Comparison of ENCODE assay signal across 9 mouse cellular contexts in genomic region chr11:89000527-89000819, GRCm38 (mm10). TPM values are rescaled to one million over a fixed set of nuclear protein-coding genes. Genes with fewer than 3 reads are reported as not detected.
DNase-seq lines count a peak whose midpoint lies in the region; ATAC-seq and TF ChIP-seq lines count a peak whose summit lies in the region.
"Had no signal": no experiment of that assay in that cellular context is flagged by ENCODE, and none has a peak within 500 bp of the region (broad histone marks: within the 10 kb centered on the region; RNA-seq: fewer than 3 reads in every experiment).

No protein-coding gene starts in this region.

- no peak for TF ChIP-seq CTCF in lung, embryonic 14.5 days (IDR thresholded peaks at IDR 0.05; ENCODE audit: low read depth)

- H3K9ac ChIP-seq in forebrain, embryonic 16.5 days (replicated peaks; ENCODE audit: low read depth, low read length): no peak overlapping the region
- H3K9ac ChIP-seq in lung, embryonic 14.5 days: peak overlapping the region; percentile 70; the same call in 1 of the 2 replicates

- H3K9me3 ChIP-seq in forebrain, embryonic 10.5 days: no peaks in the 10 kb centered on the region
- no peaks in the 10 kb centered on the region for H3K9me3 ChIP-seq in forebrain, embryonic 16.5 days (ENCODE audit: control insufficient read depth, low read length)
- no peaks in the 10 kb centered on the region for H3K9me3 ChIP-seq in lung, embryonic 14.5 days (ENCODE audit: low read depth, low read length)

- H3K79me2 ChIP-seq in myocyte (ENCODE audit: control insufficient read depth, insufficient read depth): peaks cover 5% of the 10 kb centered on the region

- no peak overlapping the region for H3K27ac ChIP-seq in forebrain, embryonic 10.5 days
- no peak overlapping the region for H3K27ac ChIP-seq in forebrain, embryonic 16.5 days (ENCODE audit: low read length)
- 0 out of 2 replicates have a peak overlapping the region, but pooled peaks have one; percentile 24 for H3K27ac ChIP-seq in lung, embryonic 14.5 days (ENCODE audit: low read depth)

- peak overlapping the region; percentile 51; the same call in 1 of the 2 replicates for H3K4me3 ChIP-seq in forebrain, embryonic 10.5 days
- H3K4me3 ChIP-seq in forebrain, embryonic 16.5 days (replicated peaks; ENCODE audit: low read length): no peak overlapping the region
- H3K4me3 ChIP-seq in lung, embryonic 14.5 days (ENCODE audit: low read depth, low read length): peak overlapping the region; percentile 65
- peak overlapping the region; percentile 40 for H3K4me3 ChIP-seq in myocyte

- H3ac ChIP-seq in myocyte (ENCODE audit: control insufficient read depth, insufficient read length): no peak overlapping the region

- DNase-seq in forebrain, embryonic 10.5 days (ENCODE audit: extremely low spot score, low spot score): no peak
- DNase-seq in lung, embryonic 14.5 days: peak; percentile 22
- DNase-seq in lung, postnatal 10 days: no peak
- DNase-seq in testis, postnatal 10 days (ENCODE audit: low spot score): no peak
- DNase-seq in right cerebral cortex, postnatal 36 days (ENCODE audit: low spot score in 2 of 2): no peak

- peaks cover 40% of the 10 kb centered on the region for H3K27me3 ChIP-seq in forebrain, embryonic 10.5 days (ENCODE audit: poor library complexity, severe bottlenecking)
- peaks cover 18% of the 10 kb centered on the region for H3K27me3 ChIP-seq in forebrain, embryonic 16.5 days (replicated peaks; ENCODE audit: control insufficient read depth, insufficient read depth, low read length)
- no peaks in the 10 kb centered on the region for H3K27me3 ChIP-seq in lung, embryonic 14.5 days (ENCODE audit: insufficient read depth, low read length)
- H3K27me3 ChIP-seq in myocyte (ENCODE audit: control insufficient read depth, insufficient read depth, insufficient read length): no peaks in the 10 kb centered on the region

- H3K4me1 ChIP-seq in forebrain, embryonic 10.5 days: peaks cover 25% of the 10 kb centered on the region
- H3K4me1 ChIP-seq in forebrain, embryonic 16.5 days (replicated peaks; ENCODE audit: control insufficient read depth, insufficient read depth, low read length): 0 out of 2 replicates have a peak, but pooled peaks cover 8% of the 10 kb centered on the region
- H3K4me1 ChIP-seq in lung, embryonic 14.5 days (ENCODE audit: insufficient read depth): peaks cover 9% of the 10 kb centered on the region; the same call in 1 of the 2 replicates

- H3K4me2 ChIP-seq in forebrain, embryonic 16.5 days (ENCODE audit: low read length): no peak overlapping the region
- H3K4me2 ChIP-seq in lung, embryonic 14.5 days: peak overlapping the region; percentile 80
- H3K4me2 ChIP-seq in myocyte (ENCODE audit: low read depth): peak overlapping the region; percentile 58

- no peak for TF ChIP-seq POLR2A in myocyte (IDR thresholded peaks at IDR 0.05; ENCODE audit: insufficient read length, low read depth)

- ATAC-seq in forebrain, embryonic 16.5 days: no peak
- no peak for ATAC-seq in lung, embryonic 14.5 days (ENCODE audit: insufficient read depth)
- ATAC-seq in granulocyte monocyte progenitor cell, adult 5-6 weeks (replicated peaks; ENCODE audit: poor library complexity, severe bottlenecking): peak; percentile 13; the same call in 1 of the 2 replicates

- no peaks in the 10 kb centered on the region for H3K36me3 ChIP-seq in forebrain, embryonic 10.5 days (replicated peaks)
- H3K36me3 ChIP-seq in forebrain, embryonic 16.5 days (ENCODE audit: control insufficient read depth, insufficient read depth): no peaks in the 10 kb centered on the region
- H3K36me3 ChIP-seq in lung, embryonic 14.5 days (ENCODE audit: insufficient read depth): no peaks in the 10 kb centered on the region
- H3K36me3 ChIP-seq in myocyte (ENCODE audit: control insufficient read depth, insufficient read depth): no peaks in the 10 kb centered on the region

TF ChIP-seq in myocyte, 11 proteins besides CTCF, POLR2A, EP300 and RAD21:
- TF ChIP-seq MAX (IDR thresholded peaks at IDR 0.05; ENCODE audit: low read depth) (no peak), USF1 (IDR thresholded peaks at IDR 0.05; ENCODE audit: low read depth) (no peak), MYOG (IDR thresholded peaks at IDR 0.05; ENCODE audit: control insufficient read depth in 1 of 3, insufficient read depth in 1 of 3, insufficient read length in 2 of 3, low read depth in 2 of 3) (no peak), TCF3 (IDR thresholded peaks at IDR 0.05; ENCODE audit: insufficient read length, low read depth) (no peak), E2F4 (IDR thresholded peaks at IDR 0.05; ENCODE audit: insufficient read depth) (no peak), CEBPB (IDR thresholded peaks at IDR 0.05; ENCODE audit: insufficient read depth, poor library complexity, severe bottlenecking) (no peak), POLR2AphosphoS2 (IDR thresholded peaks at IDR 0.05; ENCODE audit: insufficient read length, low read depth) (no peak), TCF12 (IDR thresholded peaks at IDR 0.05; ENCODE audit: insufficient read depth, poor library complexity, severe bottlenecking) (no peak), REST (IDR thresholded peaks at IDR 0.05; ENCODE audit: insufficient read depth, insufficient read length) (no peak), MYOD1 (IDR thresholded peaks at IDR 0.05; ENCODE audit: control insufficient read depth in 1 of 3, insufficient read length in 2 of 3, low read depth in 2 of 3) (no peak), SRF (IDR thresholded peaks at IDR 0.05; ENCODE audit: control insufficient read depth, insufficient read length, low read depth) (no peak)
TF ChIP-seq in myocyte: peak in this region for 0.

RNA-seq across cellular contexts. Expression of gene Trim25, which starts 1.3 kb away (rescaled TPM):
- polyA plus RNA-seq in forebrain, embryonic 10.5 days (2016; fragmentation: Nextera tagmentation; extraction: Ambion mirVana): 2.1 and 2.5 TPM in 2 replicates
- polyA plus RNA-seq in forebrain, embryonic 16.5 days (2015; fragmentation: Nextera tagmentation; extraction: Ambion mirVana): 3.7 and 3.8 TPM in 2 replicates
- 13.4 and 13.8 TPM in 2 replicates for polyA plus RNA-seq in lung, embryonic 14.5 days (2014; fragmentation: Nextera tagmentation; extraction: Ambion mirVana)
- 26.9 and 32.2 TPM in 2 replicates for total RNA-seq in granulocyte monocyte progenitor cell, adult 5-6 weeks (2014; fragmentation: Nextera tagmentation)
- total RNA-seq in granulocyte monocyte progenitor cell, adult 5-6 weeks (2017): 14.0 and 18.4 TPM in 2 replicates
- 6.5 TPM for polyA plus RNA-seq in myocyte (2012; fragmentation: generic; extraction: Trizol)

RNA-seq across cellular contexts. Expression of gene Coil, which starts 30.4 kb away (rescaled TPM):
- 29.4 TPM in 2 replicates for polyA plus RNA-seq in forebrain, embryonic 10.5 days (2016; fragmentation: Nextera tagmentation; extraction: Ambion mirVana)
- 27.1 and 28.1 TPM in 2 replicates for polyA plus RNA-seq in forebrain, embryonic 16.5 days (2015; fragmentation: Nextera tagmentation; extraction: Ambion mirVana)
- 10.8 and 12.2 TPM in 2 replicates for polyA plus RNA-seq in lung, embryonic 14.5 days (2014; fragmentation: Nextera tagmentation; extraction: Ambion mirVana)
- total RNA-seq in granulocyte monocyte progenitor cell, adult 5-6 weeks (2014; fragmentation: Nextera tagmentation): 9.1 and 16.2 TPM in 2 replicates
- 8.4 and 17.7 TPM in 2 replicates for total RNA-seq in granulocyte monocyte progenitor cell, adult 5-6 weeks (2017)
- 3.1 TPM for polyA plus RNA-seq in myocyte (2012; fragmentation: generic; extraction: Trizol)

RNA-seq across cellular contexts. Expression of gene Elobl, which starts 33.7 kb away (rescaled TPM):
- polyA plus RNA-seq in forebrain, embryonic 10.5 days (2016; fragmentation: Nextera tagmentation; extraction: Ambion mirVana): not detected in 2 replicates
- polyA plus RNA-seq in forebrain, embryonic 16.5 days (2015; fragmentation: Nextera tagmentation; extraction: Ambion mirVana): not detected in 2 replicates
- not detected in 2 replicates for polyA plus RNA-seq in lung, embryonic 14.5 days (2014; fragmentation: Nextera tagmentation; extraction: Ambion mirVana)
- not detected in 2 replicates for total RNA-seq in granulocyte monocyte progenitor cell, adult 5-6 weeks (2014; fragmentation: Nextera tagmentation)
- total RNA-seq in granulocyte monocyte progenitor cell, adult 5-6 weeks (2017): not detected in 2 replicates
- 0.19 TPM for polyA plus RNA-seq in myocyte (2012; fragmentation: generic; extraction: Trizol)
- total RNA-seq: gastrocnemius, postnatal 4 days had no signal

RNA-seq across cellular contexts. Expression of gene Scpep1, which starts 45.2 kb away (rescaled TPM):
- polyA plus RNA-seq in forebrain, embryonic 10.5 days (2016; fragmentation: Nextera tagmentation; extraction: Ambion mirVana): 72.7 and 76.2 TPM in 2 replicates
- polyA plus RNA-seq in forebrain, embryonic 16.5 days (2015; fragmentation: Nextera tagmentation; extraction: Ambion mirVana): 33.7 and 36.2 TPM in 2 replicates
- polyA plus RNA-seq in lung, embryonic 14.5 days (2014; fragmentation: Nextera tagmentation; extraction: Ambion mirVana): 83.4 and 83.6 TPM in 2 replicates
- total RNA-seq in granulocyte monocyte progenitor cell, adult 5-6 weeks (2014; fragmentation: Nextera tagmentation): 18.1 and 22.3 TPM in 2 replicates
- 11.5 and 13.4 TPM in 2 replicates for total RNA-seq in granulocyte monocyte progenitor cell, adult 5-6 weeks (2017)
- 172 TPM for polyA plus RNA-seq in myocyte (2012; fragmentation: generic; extraction: Trizol)
